Mouse (Mus musculus): Measurements from ENCODE around the gene Cbl. TPM values are rescaled to one million over a fixed set of nuclear protein-coding genes. Genes with fewer than 3 reads are reported as not detected.
A peak's percentile ranks its signal among the peaks of the same experiment; 100 is the strongest.
"Not testable (repeated sequence)": the region's sequence is repeated elsewhere in the genome, so short reads cannot be mapped to it uniquely, and the experiment has no call there.

Gene Cbl
- total RNA-seq, 2 experiments from 2014 or later = 51.1 to 56.3 TPM

DNA sequence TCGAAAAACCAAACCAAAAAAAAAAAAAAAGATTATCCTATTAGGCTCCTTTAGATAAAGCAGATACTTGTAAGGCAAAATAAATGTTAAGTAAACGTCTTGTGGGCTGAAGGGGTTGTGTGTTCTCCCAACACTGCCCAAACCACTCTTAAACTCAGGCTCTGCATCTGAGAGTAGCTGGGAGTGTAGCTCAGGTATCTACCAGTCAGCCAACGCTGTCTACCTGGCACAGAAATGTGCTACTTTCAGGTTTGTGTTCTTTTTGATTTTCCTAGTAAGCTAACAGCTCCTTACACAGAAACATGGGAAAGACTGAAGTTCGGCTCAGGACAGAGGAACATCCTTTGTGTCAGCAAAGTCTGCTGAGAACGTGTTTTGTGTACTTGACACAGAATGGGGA, 101.6 kb downstream of the Cbl start:
- DNase-seq (ENCODE audit: low spot score in 2 of 2) = no peak

DNA sequence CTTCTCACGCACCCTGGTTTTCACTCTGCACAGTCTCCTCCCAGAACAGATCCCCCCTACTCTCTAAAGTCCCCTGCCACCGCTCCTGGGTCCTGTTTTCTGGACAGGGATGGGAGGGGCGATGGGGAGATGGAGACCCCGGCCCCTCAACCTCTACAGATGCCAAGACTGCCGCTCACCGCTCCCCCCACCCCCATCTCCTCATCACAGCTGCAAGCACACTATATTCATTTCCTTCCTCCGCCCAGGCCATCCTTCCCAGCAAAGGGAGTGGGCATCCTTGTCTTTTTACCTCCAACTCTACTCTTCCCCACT, 102.6 kb downstream of the Cbl start:
- DNase-seq (ENCODE audit: low spot score in 2 of 2) = no peak

DNA sequence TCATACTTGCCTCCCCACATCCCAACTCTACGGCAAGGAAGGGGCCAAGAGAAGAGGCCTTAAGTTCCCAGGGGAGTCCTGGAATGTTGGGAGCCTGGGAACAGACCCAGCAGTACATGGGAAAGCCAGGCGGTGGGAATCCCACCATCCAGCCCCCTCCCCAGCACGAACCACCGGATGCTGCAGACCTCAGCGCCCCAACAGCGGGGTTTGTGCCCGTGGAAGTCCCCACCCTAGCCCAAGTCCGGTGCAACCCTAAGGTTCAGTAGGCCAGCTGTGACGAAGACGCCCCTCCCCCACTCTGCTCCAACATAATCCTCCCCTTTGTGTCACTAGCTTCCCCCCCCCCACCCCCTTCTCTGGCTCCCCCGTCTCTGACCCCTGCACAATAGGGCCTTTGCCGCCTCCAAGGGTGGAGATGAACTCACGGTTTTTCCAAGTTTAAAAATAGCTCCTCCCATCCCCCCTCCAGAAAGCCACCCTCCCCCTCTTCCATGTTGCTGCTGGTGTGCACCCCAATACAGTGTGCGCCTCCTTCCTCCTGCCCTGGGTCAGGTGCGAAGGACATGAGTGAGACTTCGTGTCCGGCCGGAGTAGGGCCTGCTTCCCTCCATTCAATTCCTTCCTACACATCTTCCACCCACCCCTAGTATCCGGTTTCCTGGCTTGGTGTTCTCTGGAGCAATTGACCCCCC, 103.1 kb downstream of the Cbl start:
- peak in 1 of 2 experiments; percentile 27 for DNase-seq (ENCODE audit: low spot score in 2 of 2)

DNA sequence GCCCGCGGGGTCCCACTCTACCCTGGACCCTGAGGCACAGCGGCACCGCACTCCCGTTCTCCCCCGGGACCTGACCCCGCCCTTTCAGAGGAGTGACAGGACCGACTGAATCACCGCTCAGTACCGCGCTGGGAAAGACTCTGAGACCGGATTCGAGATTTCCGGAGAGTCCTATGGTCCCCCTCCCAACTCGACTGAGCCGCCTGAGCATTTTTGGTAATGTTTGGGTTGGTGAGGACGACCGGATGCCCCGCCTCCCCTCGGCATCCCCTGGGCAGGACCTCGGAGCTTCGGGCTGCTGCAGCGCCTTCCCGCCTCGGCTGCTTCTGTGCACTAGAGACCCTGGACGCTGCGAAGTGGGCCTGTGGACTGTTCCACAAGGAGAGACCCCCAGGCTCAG, 103.8 kb downstream of the Cbl start:
- DNase-seq (ENCODE audit: low spot score in 2 of 2) = no peak

DNA sequence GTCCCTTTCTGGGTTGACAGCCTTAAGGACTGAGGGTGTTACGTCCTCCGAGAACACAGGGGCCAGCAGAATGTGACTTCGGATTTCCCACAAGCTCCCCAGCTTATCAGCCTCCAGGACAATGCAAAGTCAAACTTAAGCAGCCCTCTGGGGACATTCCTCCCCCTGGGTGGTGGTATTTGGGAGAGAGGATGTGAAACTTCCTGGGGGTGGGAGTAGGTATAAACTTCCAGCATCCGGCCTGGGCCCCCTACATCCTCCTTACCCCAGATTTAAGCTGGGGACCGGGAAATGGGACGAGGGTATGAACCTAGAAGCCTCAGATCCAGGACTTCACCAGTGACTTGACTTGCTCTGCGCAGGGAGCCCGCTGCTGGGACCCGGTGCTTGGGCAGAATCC, 104.2 kb downstream of the Cbl start:
- DNase-seq (ENCODE audit: low spot score in 2 of 2) = no peak

DNA sequence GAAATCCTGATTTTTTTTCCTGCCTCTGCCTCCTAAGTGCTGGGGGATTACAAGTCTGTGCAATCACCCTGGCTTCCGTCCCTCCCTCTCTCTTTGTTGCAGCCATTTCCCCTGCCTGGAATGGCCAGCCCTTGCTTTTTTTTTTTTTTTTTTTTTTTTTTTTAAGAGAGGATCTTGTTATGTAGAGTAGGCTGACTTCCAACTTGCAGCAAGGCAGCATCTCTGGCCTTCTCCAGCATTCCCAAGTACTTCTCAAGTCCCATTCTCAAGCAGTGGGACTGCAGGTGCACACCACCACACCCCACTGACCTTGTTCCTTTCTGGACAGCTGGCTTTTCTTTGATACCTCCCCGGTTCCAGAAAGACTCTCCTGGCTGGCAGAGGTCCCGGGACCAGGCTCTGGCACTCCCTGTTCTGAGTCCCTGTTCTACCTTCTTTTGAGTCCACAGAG, 106.5 kb downstream of the Cbl start:
- DNase-seq (ENCODE audit: low spot score in 2 of 2) = no peak

DNA sequence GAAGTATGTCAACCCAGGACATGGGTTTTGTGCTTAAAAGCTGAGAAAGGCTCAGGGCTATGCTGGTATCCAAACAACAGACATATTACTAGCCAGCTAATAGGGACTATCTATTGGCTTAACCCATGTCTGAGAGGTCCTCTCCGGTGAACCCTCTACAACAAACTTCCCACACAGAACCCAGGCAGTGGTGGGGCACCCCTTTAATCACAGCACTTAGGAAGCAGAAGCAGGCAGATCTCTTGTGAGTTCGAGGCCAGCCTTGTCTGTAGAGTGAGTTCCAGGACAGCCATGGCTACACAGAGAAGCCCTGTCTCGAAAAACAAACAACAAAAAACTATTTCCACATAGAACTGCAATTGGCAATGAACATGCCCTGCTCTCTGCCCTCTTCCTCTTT, 107.1 kb downstream of the Cbl start:
- DNase-seq (ENCODE audit: low spot score in 2 of 2) = no peak

DNA sequence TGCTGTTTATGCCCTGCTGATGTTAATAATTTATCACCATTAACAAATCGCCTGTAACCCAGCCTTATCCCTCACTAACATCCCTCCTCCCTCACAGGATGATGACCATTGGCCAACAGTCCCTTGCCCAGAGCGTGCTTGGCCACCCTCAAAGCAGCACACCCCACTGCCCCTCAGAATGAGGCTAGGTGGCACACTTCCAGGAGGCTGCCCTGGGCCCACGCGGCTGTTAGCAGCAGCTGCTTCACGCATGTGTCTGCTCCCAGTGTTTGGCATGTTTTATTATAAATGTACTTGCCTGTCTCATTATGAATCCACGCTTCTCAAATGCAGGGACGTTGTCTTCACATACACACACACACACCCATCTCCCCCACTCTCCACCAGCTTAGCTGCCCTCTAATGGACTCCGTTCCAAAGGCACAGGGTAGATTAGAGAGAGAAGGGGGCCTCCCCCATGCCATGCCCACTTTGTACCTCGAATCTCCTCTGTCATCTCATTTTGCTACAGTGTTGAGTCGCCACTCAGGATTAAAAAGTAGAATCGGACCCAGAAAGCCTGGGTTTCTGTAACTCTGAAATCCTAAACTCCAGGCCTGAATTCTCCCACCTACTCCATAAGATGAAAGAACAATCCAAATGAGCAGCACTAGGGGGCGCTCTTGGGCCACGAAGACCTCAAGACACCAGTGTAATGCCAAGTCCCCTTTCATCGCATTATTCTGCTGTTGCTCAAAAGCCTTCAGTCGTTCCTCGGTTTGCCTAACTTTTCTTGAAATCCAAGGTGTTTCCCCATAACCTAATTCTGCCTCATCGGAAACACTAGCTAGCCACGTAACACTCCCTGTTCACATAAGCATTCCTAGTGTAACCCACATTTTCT, 108.1 kb downstream of the Cbl start:
- peak; percentile 89 to 90 for DNase-seq (ENCODE audit: low spot score in 2 of 2)

DNA sequence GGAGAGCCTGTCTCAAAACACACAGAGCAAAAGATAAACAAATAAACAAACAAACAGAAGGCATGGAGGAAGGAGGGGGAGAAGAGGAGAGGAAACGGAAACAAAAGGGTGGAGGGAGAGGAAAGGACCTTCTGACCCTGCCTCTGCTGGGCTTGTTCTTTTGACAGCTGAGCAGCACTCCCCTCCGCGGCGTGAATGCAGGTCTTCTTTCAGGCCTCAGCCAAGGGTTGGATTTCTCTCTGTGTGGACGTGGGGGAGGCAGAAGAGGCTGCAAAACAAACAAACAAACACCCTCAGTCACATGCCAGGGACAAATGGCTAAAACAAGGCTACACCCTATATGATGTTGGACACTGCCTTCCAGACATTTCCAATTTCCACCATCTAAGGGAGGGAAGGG, 108.8 kb downstream of the Cbl start:
- DNase-seq (ENCODE audit: low spot score in 2 of 2) = no peak

DNA sequence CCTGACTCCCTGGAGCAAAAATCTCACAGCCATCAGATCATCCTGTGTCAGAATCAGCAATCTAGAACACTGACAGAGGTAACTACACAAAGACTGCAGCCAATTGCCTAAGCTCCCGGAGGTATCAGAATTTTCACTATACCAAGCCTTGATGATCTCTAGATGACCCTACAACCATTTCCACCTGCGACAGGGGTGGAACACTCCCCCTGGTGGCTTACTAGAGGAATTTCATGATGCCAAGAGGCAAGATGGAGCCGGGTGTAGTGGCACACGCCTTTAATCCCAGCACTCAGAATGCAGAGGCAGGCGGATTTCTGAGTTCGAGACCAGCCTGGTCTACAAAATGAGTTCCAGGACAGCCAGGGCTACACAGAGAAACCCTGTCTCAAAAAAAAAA, 109.5 kb downstream of the Cbl start:
- no peak for DNase-seq (ENCODE audit: low spot score in 2 of 2)

DNA sequence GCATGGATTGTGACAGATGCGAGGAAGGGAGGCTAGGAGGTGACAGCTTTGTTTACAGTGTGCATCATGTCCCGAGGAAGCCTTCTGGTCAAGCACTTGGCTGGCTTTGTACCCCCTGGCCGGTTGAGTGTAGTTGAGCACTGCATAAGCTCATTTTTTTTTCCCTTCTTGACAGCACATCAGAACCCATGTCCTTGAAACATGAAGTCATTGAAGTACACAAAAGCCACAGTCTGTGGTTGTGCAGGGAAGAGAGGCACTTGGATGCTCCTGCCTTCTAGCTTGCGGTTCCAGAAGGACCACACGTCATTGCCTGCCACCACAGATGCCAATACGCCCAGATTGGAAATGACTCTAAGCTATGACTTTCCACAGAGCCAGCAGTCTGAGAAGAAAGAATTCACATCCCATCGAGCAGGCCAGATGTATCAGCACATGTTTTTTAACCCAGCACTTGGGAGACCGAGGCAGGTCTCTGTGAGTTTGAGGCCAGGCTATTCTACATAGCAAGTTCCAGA, 113.8 kb downstream of the Cbl start:
- no peak for DNase-seq (ENCODE audit: low spot score in 2 of 2)

DNA sequence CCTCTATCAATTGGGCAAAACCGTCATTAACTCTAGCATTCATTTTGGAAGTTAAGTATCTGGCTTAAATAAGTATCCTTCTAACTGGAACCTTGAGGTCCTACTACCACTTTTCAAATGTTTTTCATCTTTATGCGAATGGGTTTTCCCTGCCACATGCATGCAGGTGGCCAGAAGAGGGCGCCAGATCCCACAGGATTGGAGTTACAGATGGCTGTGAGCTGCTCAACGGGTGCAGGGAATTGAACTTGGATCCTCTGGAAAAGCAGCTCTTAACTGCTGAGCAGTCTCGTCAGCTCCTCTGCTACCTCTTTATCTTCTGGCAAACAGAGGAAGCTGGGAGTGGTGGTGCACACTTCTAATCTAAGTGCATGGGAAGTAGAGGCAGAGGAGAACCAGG, 114.8 kb downstream of the Cbl start:
- DNase-seq (ENCODE audit: low spot score in 2 of 2) = peak in 1 of 2 experiments; percentile 41

DNA sequence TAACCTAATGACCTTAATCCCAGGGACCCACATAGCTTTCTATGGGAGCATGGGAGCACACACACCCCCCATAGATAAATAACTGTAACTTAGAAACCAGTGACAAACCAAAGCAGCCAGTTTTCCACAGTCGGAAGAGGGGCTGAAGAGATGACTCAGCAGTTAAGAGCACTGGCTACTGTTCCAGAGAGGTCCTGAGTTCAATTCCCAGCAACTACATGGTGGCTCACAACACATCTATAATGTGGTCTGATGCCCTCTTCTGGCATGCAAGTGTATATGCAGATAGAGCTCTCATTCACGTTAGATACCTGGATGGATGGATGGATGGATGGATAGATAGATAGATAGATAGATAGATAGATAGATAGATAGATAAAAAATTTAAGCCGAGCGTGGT, 117.7 kb downstream of the Cbl start:
- DNase-seq (ENCODE audit: low spot score in 2 of 2) = no peak

DNA sequence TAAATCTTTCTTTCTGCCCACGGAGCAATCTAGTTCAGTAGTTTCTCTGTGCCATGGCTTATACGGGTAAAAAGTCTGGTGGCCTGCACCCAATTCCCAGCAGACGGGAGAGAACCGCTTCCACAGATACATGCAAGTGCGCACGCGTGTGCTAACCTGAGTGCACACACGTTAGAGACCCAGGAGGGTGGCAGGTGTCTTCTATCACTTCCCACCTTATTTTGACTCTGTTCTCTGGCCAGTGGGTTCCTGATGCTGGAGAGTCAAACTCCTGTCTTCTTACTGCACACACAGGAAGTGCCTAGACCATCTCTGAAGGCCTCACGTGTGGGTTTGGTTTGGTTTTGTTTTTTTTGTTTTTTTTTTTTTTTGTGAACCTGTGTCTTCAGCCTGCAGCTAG, 118.2 kb downstream of the Cbl start:
- DNase-seq (ENCODE audit: low spot score in 2 of 2) = no peak

DNA sequence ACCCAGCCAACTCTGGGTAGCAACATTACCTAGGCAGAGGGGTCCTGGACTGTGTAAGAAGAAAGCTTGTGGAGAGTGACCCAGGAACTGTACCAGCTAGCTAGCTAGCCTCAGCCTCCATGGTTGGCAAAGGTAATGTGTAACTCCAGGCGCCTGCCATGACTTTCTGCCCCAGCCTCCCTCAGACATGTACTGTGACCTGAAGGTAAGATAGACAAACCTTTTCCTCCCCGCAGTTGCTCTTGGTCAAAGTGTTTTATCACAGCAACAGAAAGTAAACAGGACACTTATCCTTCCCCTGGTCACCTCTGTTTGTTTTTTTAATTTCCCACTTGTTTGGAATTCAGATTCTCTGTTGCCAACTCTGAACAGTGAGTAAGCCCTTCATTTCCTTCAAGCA, 119.4 kb downstream of the Cbl start:
- no peak for DNase-seq (ENCODE audit: low spot score in 2 of 2)

DNA sequence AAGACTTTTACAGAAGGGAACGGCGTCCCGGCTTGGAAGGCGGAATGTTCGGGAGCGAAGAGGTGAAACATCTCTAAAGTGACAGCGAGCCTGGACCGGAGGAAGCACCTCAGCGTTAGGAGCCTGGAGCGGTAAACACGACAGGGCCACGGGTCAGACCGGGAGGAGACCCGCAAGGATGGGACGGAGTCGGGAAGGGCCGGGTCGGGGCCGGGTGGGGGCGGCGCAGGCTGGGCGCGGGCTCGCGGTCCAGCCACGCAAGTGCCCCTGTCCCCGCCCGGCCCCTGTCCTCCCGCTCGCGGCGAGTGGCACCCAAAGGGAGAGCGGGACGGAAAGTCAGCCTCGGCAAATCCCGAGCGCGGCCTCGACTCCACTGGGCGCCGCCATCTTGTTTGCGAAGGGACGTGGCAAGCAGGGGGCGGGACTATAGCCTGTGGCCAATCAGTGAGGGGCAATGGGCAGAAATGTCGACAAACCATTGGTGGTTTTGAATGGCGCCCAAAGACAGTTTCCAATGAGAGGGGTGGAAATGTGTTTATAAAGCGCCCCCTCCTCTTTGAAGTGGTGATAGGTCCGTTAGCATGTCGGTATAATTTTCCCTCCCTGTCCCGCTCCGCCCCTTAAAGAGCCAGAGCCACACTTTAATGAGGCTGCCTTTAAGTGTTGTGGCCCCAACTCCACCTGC, 120.6 kb downstream of the Cbl start, which contains the start of the genes Gm49380 and Rnf26:
Gene Gm49380 (minus strand): TSS at position 396 of the 685 bp plus-strand sequence.
Gene Rnf26 (minus strand): TSS at position 413 of the 685 bp plus-strand sequence.
- peak; percentile 94 to 96 for DNase-seq (ENCODE audit: low spot score in 2 of 2)

DNA sequence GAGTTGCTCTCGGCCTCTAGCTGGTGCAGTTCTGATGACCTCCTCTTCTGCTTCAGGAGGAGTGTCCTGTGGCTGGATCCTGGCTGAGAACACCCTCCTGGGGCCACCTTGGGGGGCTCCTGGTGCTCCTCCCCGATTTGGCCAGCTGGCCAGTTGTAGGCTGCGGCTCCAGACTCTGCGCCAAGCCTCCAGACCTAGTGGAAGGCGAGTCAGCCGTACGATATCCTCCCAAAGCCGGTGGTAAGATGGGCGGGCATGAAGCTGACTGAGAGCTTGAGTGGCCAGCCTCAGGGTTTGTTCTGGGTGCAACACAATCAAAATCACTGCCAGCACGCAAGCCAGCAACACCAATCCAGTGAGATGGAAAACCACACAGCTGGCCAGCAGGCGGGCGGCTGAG, 121.9 kb downstream of the Cbl start:
- DNase-seq (ENCODE audit: low spot score in 2 of 2) = not testable (repeated sequence)

DNA sequence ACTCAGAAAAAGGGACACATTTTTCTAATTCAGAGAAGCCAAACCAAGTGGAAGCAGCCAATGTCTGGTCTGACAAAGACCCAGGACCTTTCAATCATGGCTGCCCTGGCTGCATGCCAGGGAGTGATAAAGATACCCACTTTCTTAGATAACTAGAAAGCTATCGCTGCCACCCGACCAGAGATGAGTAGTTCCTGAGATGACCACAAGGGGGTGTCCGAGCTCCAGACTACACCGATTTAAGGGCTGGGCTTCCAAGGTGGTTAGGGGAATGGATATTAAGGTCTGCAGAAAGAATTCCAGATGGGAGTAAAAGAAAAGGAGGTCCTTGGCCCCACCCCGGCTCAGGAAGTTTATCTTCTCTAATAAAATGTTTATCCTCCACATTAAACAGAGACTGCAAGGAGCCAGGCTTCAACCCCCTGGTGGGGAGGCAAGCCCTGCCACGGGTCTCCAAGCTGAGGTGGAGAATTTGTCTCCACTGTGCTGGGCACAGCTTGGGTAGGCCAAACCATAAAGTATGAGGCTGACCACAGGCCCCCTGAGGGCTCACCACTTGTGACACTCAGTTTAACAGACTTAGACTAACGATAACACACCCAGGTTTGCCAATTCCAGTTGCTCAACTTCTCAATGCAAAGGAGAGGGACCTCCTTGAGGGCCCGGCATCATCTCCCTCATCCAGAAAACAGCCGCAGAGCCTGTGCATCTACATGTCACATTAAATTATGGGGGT, 124.3 kb downstream of the Cbl start:
- peak; percentile 77 to 85 for DNase-seq (ENCODE audit: low spot score in 2 of 2)

DNA sequence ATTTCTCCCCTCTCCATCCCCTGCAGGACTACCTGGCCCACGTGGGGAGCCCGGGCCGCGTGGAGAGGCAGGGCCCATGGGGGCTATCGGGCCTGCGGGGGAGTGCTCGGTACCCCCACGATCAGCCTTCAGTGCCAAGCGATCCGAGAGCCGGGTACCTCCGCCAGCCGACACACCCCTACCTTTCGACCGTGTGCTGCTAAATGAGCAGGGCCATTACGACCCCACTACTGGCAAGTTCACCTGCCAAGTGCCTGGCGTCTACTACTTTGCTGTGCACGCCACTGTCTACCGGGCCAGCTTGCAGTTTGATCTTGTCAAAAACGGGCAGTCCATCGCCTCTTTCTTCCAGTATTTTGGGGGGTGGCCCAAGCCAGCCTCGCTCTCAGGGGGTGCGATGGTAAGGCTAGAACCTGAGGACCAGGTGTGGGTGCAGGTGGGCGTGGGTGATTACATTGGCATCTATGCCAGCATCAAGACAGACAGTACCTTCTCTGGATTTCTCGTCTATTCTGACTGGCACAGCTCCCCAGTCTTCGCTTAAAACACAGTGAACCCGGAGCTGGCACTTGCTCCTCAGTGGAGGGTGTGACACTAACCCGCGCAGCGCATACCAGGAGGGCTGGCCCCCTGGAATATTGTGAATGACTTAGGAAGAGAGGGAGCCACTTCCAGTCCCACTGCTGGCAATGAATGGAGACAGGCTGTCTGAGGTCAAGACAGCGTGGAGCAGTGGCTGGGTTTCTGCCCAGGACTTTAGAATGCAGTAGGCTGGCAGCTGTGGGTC, 125.4 kb downstream of the Cbl start:
- no peak for DNase-seq (ENCODE audit: low spot score in 2 of 2)

DNA sequence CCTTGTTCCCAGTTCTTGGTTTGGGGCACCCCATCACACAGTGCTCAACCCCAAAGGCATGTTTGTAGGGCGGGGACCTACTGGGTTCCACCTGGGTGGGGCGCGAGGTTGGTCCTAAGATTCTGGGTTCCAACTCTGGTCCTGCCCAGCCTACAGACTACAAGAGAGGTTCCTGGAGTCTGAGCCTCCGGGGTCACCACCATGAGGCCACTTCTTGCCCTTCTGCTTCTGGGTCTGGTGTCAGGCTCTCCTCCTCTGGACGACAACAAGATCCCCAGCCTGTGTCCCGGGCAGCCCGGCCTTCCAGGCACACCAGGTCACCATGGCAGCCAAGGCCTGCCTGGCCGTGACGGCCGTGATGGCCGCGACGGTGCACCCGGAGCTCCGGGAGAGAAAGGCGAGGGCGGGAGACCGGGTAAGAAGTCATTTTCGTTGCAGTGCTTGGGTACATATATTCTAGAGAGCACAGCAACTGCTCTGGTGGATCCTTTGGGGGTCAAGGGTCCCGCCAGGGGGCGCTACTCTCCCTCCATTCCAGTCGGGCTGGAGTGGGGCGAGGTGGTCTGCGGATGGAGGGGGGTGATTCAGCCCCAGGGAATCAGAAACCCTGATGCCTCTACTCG, 126.2 kb downstream of the Cbl start:
- no peak for DNase-seq (ENCODE audit: low spot score in 2 of 2)
